Mouse (Mus musculus) heart, postnatal 4 days (tissue): ENCODE measurements around the gene Ntrk3. TPM values are rescaled to one million over a fixed set of nuclear protein-coding genes. Genes with fewer than 3 reads are reported as not detected.

Source experiments
- DNase-seq: peaks from one replicate; pipeline ENCODE4 v3.0.0; 2021
- total RNA-seq, 2 experiments: library from RNA; stranded (reverse); gene quantifications; 2 replicates each; pipeline ENCODE4 v1.2.3; 2021

Ntrk3 gene
- total RNA-seq, 2 experiments from 2014 or later, result 4.0 to 5.1 TPM

GRCm38 (mm10) chr7:78518760-78519363, 218.9 kb downstream of the Ntrk3 start:
- DNase-seq, result peak; percentile 6

- no peak for DNase-seq
Observed at GRCm38 (mm10) chr7:78515042-78515609, 222.7 kb downstream of the Ntrk3 start.

- no peak for DNase-seq
Observed at GRCm38 (mm10) chr7:78507032-78507611, 230.7 kb downstream of the Ntrk3 start.

GRCm38 (mm10) chr7:78500863-78501262, 236.9 kb downstream of the Ntrk3 start:
- no peak for DNase-seq

- no peak for DNase-seq
Observed at GRCm38 (mm10) chr7:78499970-78500369, 237.8 kb downstream of the Ntrk3 start.

GRCm38 (mm10) chr7:78498356-78498755, 239.5 kb downstream of the Ntrk3 start:
- DNase-seq, result no peak

- DNase-seq, result peak; percentile 44
Observed at GRCm38 (mm10) chr7:78497819-78498218, 240.0 kb downstream of the Ntrk3 start.

GRCm38 (mm10) chr7:78493591-78493990, 244.2 kb downstream of the Ntrk3 start:
- no peak for DNase-seq

- no peak for DNase-seq
Observed at GRCm38 (mm10) chr7:78491176-78491575, 246.6 kb downstream of the Ntrk3 start.

GRCm38 (mm10) chr7:78484290-78484689, 253.5 kb downstream of the Ntrk3 start:
- no peak for DNase-seq

- DNase-seq, result no peak
Observed at GRCm38 (mm10) chr7:78483729-78484128, 254.1 kb downstream of the Ntrk3 start.

GRCm38 (mm10) chr7:78483061-78483460, 254.8 kb downstream of the Ntrk3 start:
- peak; percentile 22 for DNase-seq

GRCm38 (mm10) chr7:78478881-78479280, 258.9 kb downstream of the Ntrk3 start:
- DNase-seq, result no peak

- no peak for DNase-seq
Observed at GRCm38 (mm10) chr7:78471755-78472154, 266.1 kb downstream of the Ntrk3 start.

- no peak for DNase-seq
Observed at GRCm38 (mm10) chr7:78471270-78471669, 266.5 kb downstream of the Ntrk3 start.

GRCm38 (mm10) chr7:78462605-78463004, 275.2 kb downstream of the Ntrk3 start:
- peak; percentile 12 for DNase-seq

GRCm38 (mm10) chr7:78459021-78459420, 278.8 kb downstream of the Ntrk3 start:
- DNase-seq, result peak; percentile 6

GRCm38 (mm10) chr7:78451666-78452065, 286.1 kb downstream of the Ntrk3 start:
- no peak for DNase-seq

GRCm38 (mm10) chr7:78449909-78450592, 287.8 kb downstream of the Ntrk3 start:
- DNase-seq, result peak; percentile 12

- no peak for DNase-seq
Observed at GRCm38 (mm10) chr7:78448841-78449240, 289.0 kb downstream of the Ntrk3 start.

GRCm38 (mm10) chr7:78443373-78444036, 294.3 kb downstream of the Ntrk3 start:
- DNase-seq, result no peak

GRCm38 (mm10) chr7:78441706-78442105, 296.1 kb downstream of the Ntrk3 start:
- no peak for DNase-seq

GRCm38 (mm10) chr7:78440896-78441295, 296.9 kb downstream of the Ntrk3 start:
- no peak for DNase-seq
